Mouse (Mus musculus): ENCODE measurements around the gene Olfr1294. TPM values are rescaled to one million over a fixed set of nuclear protein-coding genes. Genes with fewer than 3 reads are reported as not detected.

Olfr1294 gene
- polyA plus RNA-seq (2015; fragmentation: Nextera tagmentation; extraction: Ambion mirVana) = not detected in 2 replicates

GRCm38 (mm10) chr2:111540191-111540590 lies at the start of gene Olfr1294:
TSS of gene Olfr1294 (minus strand) at chr2:111540291.

DNA sequence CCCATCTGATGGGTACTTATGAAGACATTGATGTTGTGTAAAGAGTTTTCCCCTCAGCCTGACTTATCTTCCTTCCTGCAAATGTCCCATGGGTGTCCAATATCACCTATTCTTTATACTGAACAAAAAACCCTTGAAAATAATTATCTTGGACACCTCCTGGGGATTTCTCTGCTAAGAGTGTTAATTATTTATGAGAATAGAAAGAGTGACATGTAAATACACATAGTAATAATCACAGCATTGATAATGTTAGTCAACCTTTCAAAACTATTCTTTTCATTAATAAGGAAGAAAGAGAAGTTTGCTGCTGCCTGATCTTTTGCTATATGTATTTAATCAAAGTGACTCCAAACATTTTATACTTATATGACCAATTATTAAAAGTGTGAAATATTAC lies 29.5 kb upstream of the Olfr1294 start, which contains the start of gene Olfr1295:
TSS of gene Olfr1295 (minus strand) at position 101 of the 400 bp plus-strand sequence.

DNA sequence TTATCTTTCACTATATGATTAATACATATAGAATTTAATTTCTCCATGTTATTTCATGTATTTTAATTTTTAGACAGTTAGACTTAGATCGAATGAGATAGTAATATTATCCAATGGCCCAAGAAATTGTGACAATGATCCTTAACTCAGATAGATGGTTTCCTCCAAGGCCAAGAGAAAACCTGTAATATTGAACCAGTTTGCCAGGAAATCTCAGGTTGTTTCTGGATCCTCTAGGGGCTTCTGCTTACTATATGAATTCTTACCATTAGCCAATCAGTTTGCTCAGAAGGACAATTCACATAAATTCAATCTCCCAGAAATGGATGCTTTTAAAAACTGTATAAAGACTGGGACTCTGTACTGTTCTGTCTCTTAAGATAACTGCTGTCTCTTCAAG lies 15.2 kb downstream of the Olfr1294 start, which contains the start of gene Olfr1293-ps:
TSS of gene Olfr1293-ps (plus strand) at position 301 of the 400 bp plus-strand sequence.

DNA sequence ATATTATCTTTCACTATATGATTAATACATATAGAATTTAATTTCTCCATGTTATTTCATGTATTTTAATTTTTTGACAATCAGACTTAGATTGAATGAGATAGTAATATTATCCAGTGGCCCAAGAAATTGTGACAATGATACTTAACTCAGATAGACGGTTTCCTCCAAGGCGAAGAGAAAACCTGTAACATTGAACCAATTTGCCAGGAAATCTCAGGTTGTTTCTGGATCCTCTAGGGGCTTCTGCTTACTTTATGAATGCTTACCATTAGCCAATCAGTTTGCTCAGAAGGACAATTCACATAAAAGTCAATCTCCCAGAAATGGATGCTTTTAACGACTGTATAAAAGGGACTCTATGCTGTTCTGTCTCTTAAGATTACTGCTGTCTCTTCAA lies 43.2 kb downstream of the Olfr1294 start, which contains the start of gene Olfr1291-ps1:
TSS of gene Olfr1291-ps1 (plus strand) at position 301 of the 400 bp plus-strand sequence.

DNA sequence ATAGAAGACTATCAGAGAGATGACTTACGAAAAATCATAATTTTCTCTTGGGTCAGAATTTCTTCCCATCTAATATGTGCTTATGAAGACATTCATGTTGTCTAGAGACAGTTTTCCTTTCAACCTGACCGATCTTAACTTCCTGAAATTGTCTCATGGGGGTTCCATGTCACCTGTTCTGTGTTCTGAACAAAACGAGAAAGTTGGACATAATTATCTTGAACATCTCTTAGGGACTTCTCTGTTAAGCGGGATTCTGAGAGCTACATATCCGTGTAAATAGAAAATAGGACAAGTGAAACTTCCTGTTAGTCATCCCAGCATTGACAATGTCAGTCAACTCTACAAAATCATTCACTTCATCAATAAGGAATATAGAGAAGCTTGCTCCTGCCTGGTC lies 46.4 kb downstream of the Olfr1294 start, which contains the start of gene Olfr1290:
TSS of gene Olfr1290 (minus strand) at position 101 of the 400 bp plus-strand sequence.

Other genes starting within 250 kb of the Olfr1294 start
- not detected in 2 replicates for gene Olfr1279, start 239.7 kb downstream of the Olfr1294 start, polyA plus RNA-seq (2015; fragmentation: Nextera tagmentation; extraction: Ambion mirVana)
- not detected in 2 replicates for gene Olfr1280, start 226.3 kb downstream of the Olfr1294 start, polyA plus RNA-seq (2015; fragmentation: Nextera tagmentation; extraction: Ambion mirVana)
- not detected in 2 replicates for gene Olfr1281, start 213.8 kb downstream of the Olfr1294 start, polyA plus RNA-seq (2015; fragmentation: Nextera tagmentation; extraction: Ambion mirVana)
- not detected in 2 replicates for gene Olfr1282, start 204.2 kb downstream of the Olfr1294 start, polyA plus RNA-seq (2015; fragmentation: Nextera tagmentation; extraction: Ambion mirVana)
- not detected in 2 replicates for gene Olfr1283, start 173.5 kb downstream of the Olfr1294 start, polyA plus RNA-seq (2015; fragmentation: Nextera tagmentation; extraction: Ambion mirVana)
- not detected in 2 replicates for gene Olfr1284, start 164.8 kb downstream of the Olfr1294 start, polyA plus RNA-seq (2015; fragmentation: Nextera tagmentation; extraction: Ambion mirVana)
- gene Olfr1286, start 117.2 kb downstream of the Olfr1294 start, polyA plus RNA-seq (2015; fragmentation: Nextera tagmentation; extraction: Ambion mirVana) = not detected in 2 replicates
- not detected in 2 replicates for gene Olfr1287, start 91.1 kb downstream of the Olfr1294 start, polyA plus RNA-seq (2015; fragmentation: Nextera tagmentation; extraction: Ambion mirVana)
- gene Olfr1288, start 66.2 kb downstream of the Olfr1294 start, polyA plus RNA-seq (2015; fragmentation: Nextera tagmentation; extraction: Ambion mirVana) = not detected in 2 replicates
- gene Olfr1289, start 59.5 kb downstream of the Olfr1294 start, polyA plus RNA-seq (2015; fragmentation: Nextera tagmentation; extraction: Ambion mirVana) = not detected in 2 replicates
- 0.24 and 0.60 TPM in 2 replicates for gene Olfr1290, start 46.5 kb downstream of the Olfr1294 start, polyA plus RNA-seq (2015; fragmentation: Nextera tagmentation; extraction: Ambion mirVana)
- not detected in 2 replicates for gene Olfr1291-ps1, start 43.1 kb downstream of the Olfr1294 start, polyA plus RNA-seq (2015; fragmentation: Nextera tagmentation; extraction: Ambion mirVana)
- gene Olfr1293-ps, start 15.1 kb downstream of the Olfr1294 start, polyA plus RNA-seq (2015; fragmentation: Nextera tagmentation; extraction: Ambion mirVana) = not detected in 2 replicates
- gene Olfr1295, start 29.4 kb upstream of the Olfr1294 start, polyA plus RNA-seq (2015; fragmentation: Nextera tagmentation; extraction: Ambion mirVana) = not detected in 2 replicates
- not detected in 2 replicates for gene Olfr1297, start 86.2 kb upstream of the Olfr1294 start, polyA plus RNA-seq (2015; fragmentation: Nextera tagmentation; extraction: Ambion mirVana)
- gene Olfr1298, start 108.9 kb upstream of the Olfr1294 start, polyA plus RNA-seq (2015; fragmentation: Nextera tagmentation; extraction: Ambion mirVana) = not detected in 2 replicates
- not detected in 2 replicates for gene Olfr1299, start 121.1 kb upstream of the Olfr1294 start, polyA plus RNA-seq (2015; fragmentation: Nextera tagmentation; extraction: Ambion mirVana)
- gene Olfr1301, start 210.7 kb upstream of the Olfr1294 start, polyA plus RNA-seq (2015; fragmentation: Nextera tagmentation; extraction: Ambion mirVana) = not detected in 2 replicates
- not detected in 2 replicates for gene Olfr1302, start 237.1 kb upstream of the Olfr1294 start, polyA plus RNA-seq (2015; fragmentation: Nextera tagmentation; extraction: Ambion mirVana)